Mouse (Mus musculus): ENCODE measurements around the gene Ecpas.

The Ecpas gene

GRCm38 (mm10) chr4:58923933-58924332, 11.4 kb upstream of the Ecpas start:
- TF ChIP-seq GATA4 (IDR thresholded peaks at IDR 0.05; ENCODE audit: insufficient replicate concordance, low read length), result no peak

DNA sequence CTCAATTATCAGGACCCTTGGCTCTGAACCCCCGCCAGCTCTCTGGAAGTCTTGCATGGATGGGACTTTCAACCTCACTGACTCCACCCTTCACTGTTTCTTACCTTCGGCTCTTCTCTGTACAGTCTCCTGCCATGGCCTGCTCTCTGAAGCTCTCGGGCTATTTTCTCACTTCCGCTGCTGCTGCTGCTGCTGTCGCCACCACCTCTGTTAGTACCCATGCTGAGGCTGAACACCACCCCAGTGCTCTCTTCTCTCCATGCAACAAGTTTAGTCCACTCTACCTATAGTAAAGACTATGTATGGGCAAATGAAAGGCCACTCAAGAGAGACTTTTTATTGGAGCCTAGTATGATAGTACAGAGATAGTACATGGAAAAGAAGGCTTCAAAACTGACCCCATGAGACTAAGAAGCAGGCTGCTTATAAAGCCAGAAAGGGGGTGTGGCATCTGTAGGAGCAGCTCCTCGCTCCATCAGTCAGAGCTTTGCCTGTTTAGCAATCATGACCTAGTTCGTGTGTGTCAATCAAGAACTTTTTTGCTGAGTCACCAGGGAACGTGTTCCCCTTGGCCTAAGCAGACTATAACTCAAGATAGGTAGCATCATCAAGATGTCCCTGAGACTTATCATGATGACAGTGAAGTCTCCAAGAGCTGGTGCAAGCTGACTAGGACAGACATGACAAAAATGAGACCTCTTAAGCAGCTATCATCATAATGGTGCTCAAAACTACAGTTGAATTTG, 2.7 kb upstream of the Ecpas start:
- TF ChIP-seq GATA4 (IDR thresholded peaks at IDR 0.05; ENCODE audit: insufficient replicate concordance, low read length), result no peak

- TF ChIP-seq GATA4 (IDR thresholded peaks at IDR 0.05; ENCODE audit: insufficient replicate concordance, low read length), result 0 out of 2 replicates have a peak, but pooled peaks have one; percentile 23
These were observed 932 bp upstream of the Ecpas start for GRCm38 (mm10) chr4:58913336-58914026.

DNA sequence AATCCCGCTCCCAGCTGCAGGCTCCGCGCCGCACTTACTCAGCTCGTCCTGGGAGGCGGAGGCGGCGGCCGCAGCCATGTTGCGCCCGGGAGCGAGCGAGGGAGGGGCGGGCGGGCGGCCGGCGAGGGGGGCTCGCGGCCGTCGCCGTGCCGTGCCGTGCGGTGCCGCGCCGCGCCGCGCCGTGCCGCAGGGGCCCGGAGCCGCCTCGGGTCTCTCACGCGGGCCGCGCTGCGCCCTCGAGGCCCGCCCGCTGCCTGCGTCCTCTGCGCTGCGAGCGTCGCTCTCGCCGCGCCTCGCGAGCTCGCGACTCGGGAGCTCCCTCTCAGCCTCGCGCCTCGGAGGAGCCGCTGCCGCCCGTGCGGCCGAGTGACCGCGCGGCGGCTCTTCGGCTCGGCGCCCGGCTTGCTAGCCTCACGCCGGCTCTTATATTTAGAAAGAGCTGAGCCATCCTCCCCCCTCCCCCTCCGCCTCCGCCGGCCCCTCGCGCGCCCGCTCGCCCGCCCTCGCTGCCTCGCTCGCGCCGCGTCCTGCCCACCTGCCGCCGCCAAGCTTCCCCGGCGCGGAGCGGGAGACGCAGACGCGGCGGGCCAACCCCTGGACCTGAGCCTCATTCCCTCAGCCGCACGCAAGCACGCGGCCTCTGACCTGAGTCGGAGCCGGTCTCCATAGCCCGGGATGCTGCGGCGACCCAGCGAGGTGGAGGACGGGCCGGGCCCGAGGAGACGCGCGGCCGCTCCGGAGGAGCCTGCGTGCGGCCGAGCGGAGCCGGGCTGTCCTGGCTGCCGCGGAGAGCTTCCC, 519 bp downstream of the Ecpas start:
- TF ChIP-seq GATA4 (IDR thresholded peaks at IDR 0.05; ENCODE audit: insufficient replicate concordance, low read length), result no peak

- TF ChIP-seq GATA4 (IDR thresholded peaks at IDR 0.05; ENCODE audit: insufficient replicate concordance, low read length), result no peak
These were observed 1.3 kb downstream of the Ecpas start for GRCm38 (mm10) chr4:58911069-58911830.

DNA sequence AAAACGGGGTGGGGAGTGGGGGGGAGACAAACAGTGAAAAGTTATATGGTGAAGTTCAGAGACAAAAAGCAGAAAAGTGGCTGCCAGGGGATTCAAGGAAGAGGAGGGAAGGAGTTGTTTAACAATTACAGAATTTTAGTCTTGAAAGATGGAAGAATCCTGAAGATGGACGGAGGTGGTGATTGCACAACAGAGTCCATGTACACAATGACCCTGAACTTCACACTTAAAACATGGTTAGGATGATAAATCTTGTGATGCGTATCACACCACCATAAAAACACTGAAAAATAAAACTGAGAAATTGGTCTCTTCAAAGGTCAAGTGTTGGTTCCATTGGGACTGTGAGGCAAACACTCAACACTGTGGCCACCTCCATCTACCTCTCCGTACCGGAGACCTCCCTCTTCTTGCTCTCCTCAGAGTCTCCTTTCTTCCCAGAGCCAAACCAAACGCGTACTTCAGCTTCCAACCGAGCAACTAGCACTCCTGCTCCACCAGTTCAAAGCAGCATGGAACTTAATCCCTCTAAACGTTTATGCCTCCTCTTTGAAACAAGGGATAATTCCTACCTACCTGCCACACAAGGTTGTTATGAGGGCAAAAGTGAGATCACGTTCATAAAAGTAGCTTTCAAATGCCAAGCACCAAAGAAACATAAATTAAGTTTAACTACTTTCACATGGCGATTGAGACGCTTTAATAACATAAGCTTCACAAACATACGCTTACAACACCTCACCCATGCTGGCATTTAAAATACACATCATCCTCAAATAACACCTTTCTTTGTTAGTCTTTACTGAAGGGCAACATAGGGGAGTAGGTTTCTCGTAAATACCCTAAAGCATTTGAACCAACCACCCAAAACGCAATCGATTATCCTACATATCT, 2.1 kb downstream of the Ecpas start:
- no peak for TF ChIP-seq GATA4 (IDR thresholded peaks at IDR 0.05; ENCODE audit: insufficient replicate concordance, low read length)

- no peak for TF ChIP-seq GATA4 (IDR thresholded peaks at IDR 0.05; ENCODE audit: insufficient replicate concordance, low read length)
These were observed 5.1 kb downstream of the Ecpas start for GRCm38 (mm10) chr4:58907453-58907852.

GRCm38 (mm10) chr4:58898318-58898717, 14.2 kb downstream of the Ecpas start:
- TF ChIP-seq GATA4 (IDR thresholded peaks at IDR 0.05; ENCODE audit: insufficient replicate concordance, low read length), result no peak

DNA sequence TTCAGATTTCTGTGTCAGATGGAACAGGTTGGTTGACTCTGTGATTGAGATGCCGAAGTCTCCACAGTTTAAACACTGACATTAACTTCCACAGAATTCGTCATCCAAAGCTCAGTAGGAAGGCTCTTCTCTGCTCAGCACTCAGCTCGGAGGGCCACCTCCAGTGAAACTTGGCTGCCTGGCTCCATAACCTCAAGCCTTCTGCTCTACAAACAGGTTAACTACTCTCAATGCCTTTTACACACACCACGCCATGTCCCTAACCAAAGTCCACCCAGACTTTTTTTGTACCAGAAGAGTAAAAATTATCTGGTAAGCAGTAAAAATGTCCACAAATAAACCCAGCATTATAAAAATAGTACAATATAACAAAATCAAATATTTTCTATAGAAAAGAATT, 15.1 kb downstream of the Ecpas start:
- TF ChIP-seq GATA4 (IDR thresholded peaks at IDR 0.05; ENCODE audit: insufficient replicate concordance, low read length), result no peak

DNA sequence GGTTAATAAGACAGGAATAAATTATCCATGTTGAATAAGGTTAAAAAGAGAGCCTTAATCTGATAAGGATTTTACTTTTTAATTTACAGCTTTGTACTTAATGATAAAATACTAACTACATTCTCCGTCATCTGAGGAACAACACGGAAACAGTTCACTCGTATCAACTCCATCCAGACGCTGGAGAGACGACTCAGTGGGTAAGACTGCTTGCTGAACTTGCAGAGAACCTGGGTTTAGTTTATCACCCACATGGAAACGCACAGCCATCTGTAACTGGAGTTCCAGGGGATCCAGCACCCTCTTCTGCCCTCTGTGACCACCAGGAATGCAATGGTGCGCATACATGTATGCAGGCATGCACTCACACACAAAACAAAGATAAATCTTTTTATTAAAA, 18.1 kb downstream of the Ecpas start:
- TF ChIP-seq GATA4 (IDR thresholded peaks at IDR 0.05; ENCODE audit: insufficient replicate concordance, low read length), result no peak

- no peak for TF ChIP-seq GATA4 (IDR thresholded peaks at IDR 0.05; ENCODE audit: insufficient replicate concordance, low read length)
These were observed 22.3 kb downstream of the Ecpas start for GRCm38 (mm10) chr4:58890035-58890782.

DNA sequence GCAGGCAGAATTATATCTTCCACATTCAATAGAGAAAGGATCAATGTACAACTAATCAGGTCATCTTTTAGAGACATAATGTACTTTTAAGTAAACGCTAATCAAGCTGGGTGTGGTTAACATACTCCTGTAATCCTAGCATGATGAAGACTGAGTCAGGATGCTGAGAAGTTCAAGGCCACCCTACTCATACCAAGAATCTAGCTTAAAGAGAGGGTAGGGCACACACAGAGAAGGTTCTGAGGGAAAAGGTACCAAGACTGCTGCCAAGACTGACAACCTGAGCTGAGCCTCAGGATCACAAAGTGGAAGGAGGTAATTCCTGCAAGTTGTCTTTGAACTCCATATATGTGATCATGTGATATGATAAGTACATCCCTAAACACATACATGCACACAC, 24.0 kb downstream of the Ecpas start:
- no peak for TF ChIP-seq GATA4 (IDR thresholded peaks at IDR 0.05; ENCODE audit: insufficient replicate concordance, low read length)

DNA sequence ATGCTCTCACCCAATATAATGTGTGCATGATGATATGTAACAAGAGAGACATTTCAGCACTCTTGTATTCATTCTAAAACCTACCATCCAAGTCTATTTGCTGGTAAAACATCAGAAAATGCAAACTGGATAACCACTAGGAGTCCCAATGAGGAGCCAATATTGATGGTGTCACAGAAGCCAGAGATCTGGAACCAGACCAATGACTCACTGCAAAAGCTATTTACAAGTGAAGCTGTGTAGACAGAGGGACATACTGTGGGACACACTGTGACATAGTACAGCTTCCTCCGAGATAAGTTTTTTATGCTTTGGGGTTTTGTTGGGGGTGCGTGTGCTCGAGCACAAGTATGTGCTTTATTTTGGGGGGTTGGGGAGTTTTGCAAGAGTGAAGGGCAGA, 24.9 kb downstream of the Ecpas start:
- no peak for TF ChIP-seq GATA4 (IDR thresholded peaks at IDR 0.05; ENCODE audit: insufficient replicate concordance, low read length)

Measured in liver, adult (tissue).